Mouse (Mus musculus) midbrain, embryonic 15.5 days (tissue): ENCODE data around the gene Serinc5. TPM values are rescaled to one million over a fixed set of nuclear protein-coding genes. Genes with fewer than 3 reads are reported as not detected.
A peak's percentile ranks its signal among the peaks of the same experiment; 100 is the strongest.
"Not testable (repeated sequence)": the region's sequence is repeated elsewhere in the genome, so short reads cannot be mapped to it uniquely, and the experiment has no call there.

ENCODE experiments used
- ATAC-seq: fragments of 200-750 bp; cut with Nextera tagmentation; replicated peaks from 2 replicates; pipeline ENCODE4 v1.8.0; 2017; ENCODE audit warnings: moderate TSS enrichment
- H3K27ac ChIP-seq: fragments of 300-500 bp; sonication (generic); 2 replicates; pipeline ENCODE4 v1.5.1; 2015; ENCODE audit warnings: mild to moderate bottlenecking, inconsistent platforms
- H3K27me3 ChIP-seq: fragments of 300-500 bp; sonication (generic); replicated peaks from 2 replicates; pipeline ENCODE4 v1.6.1; 2015; ENCODE audit warnings: inconsistent platforms
- H3K36me3 ChIP-seq: fragments of 300-500 bp; sonication (generic); replicated peaks from 2 replicates; pipeline ENCODE4 v1.6.1; 2015; ENCODE audit warnings: inconsistent platforms
- H3K4me1 ChIP-seq: fragments of 300-500 bp; sonication (generic); 2 replicates; pipeline ENCODE4 v1.6.1; 2015; ENCODE audit warnings: inconsistent platforms
- H3K4me2 ChIP-seq: fragments of 300-500 bp; sonication (generic); 2 replicates; pipeline ENCODE4 v1.6.1; 2015; ENCODE audit warnings: inconsistent platforms, mild to moderate bottlenecking, moderate library complexity
- H3K4me3 ChIP-seq: fragments of 300-500 bp; sonication (generic); 2 replicates; pipeline ENCODE4 v1.5.1; 2015; ENCODE audit warnings: mild to moderate bottlenecking, inconsistent platforms
- H3K9ac ChIP-seq: fragments of 300-500 bp; sonication (generic); 2 replicates; pipeline ENCODE4 v1.6.1; 2015; ENCODE audit warnings: mild to moderate bottlenecking, inconsistent platforms
- H3K9me3 ChIP-seq: fragments of 300-500 bp; sonication (generic); 2 replicates; pipeline ENCODE4 v1.6.1; 2016; ENCODE audit warnings: inconsistent platforms
- WGBS: fragments of 180-500 bp; shearing (Covaris S2); methylation state at CpG from one replicate; pipeline ENCODE4 v1.1.7; 2015; ENCODE audit warnings: mixed read lengths; 5-methylcytosine and 5-hydroxymethylcytosine counted together
- polyA plus RNA-seq: library from polyadenylated mRNA; unstranded; fragments of >200 nt; fragmentation: Nextera tagmentation; extraction: Ambion mirVana; gene quantifications from 2 replicates; pipeline ENCODE4 v1.2.1, GENCODE M21; 2015

Gene Serinc5
- polyA plus RNA-seq, 1 experiment from 2014 or later, result 18.6 TPM

GRCm38 (mm10) chr13:92675897-92676584, 65.2 kb downstream of the Serinc5 start:
- Histone ChIP-seq H3K4me3 (no peak overlapping the region), H3K9ac (no peak overlapping the region), H3K4me2 (no peak overlapping the region), H3K27ac (no peak overlapping the region), H3K36me3 (no peaks in the 10 kb centered on the region), H3K27me3 (no peaks in the 10 kb centered on the region), H3K9me3 (no peaks in the 10 kb centered on the region), H3K4me1 (no peaks in the 10 kb centered on the region)
- no peak; the same call in 1 of the 2 replicates for ATAC-seq
- 75% methylated on average over 11 of the region's 11 CpGs for WGBS

GRCm38 (mm10) chr13:92677656-92678055, 66.8 kb downstream of the Serinc5 start:
- H3K27ac ChIP-seq, result no peak overlapping the region

GRCm38 (mm10) chr13:92679661-92680060, 68.8 kb downstream of the Serinc5 start:
- WGBS, result 77% methylated on average over 7 of the region's 7 CpGs
- Histone ChIP-seq H3K9me3 (no peaks in the 10 kb centered on the region), H3K27ac (no peak overlapping the region), H3K4me2 (no peak overlapping the region), H3K4me1 (no peaks in the 10 kb centered on the region), H3K9ac (no peak overlapping the region), H3K27me3 (no peaks in the 10 kb centered on the region), H3K36me3 (no peaks in the 10 kb centered on the region), H3K4me3 (no peak overlapping the region)
- ATAC-seq, result no peak

More at GRCm38 (mm10) chr13:92677656-92678055, 66.8 kb downstream of the Serinc5 start:
- Histone ChIP-seq H3K4me3 (no peak overlapping the region), H3K4me1 (no peaks in the 10 kb centered on the region), H3K27me3 (no peaks in the 10 kb centered on the region), H3K4me2 (no peak overlapping the region), H3K9me3 (no peaks in the 10 kb centered on the region), H3K9ac (no peak overlapping the region), H3K36me3 (no peaks in the 10 kb centered on the region)
- ATAC-seq, result no peak
- WGBS, result 70% methylated on average over 4 of the region's 4 CpGs

- Histone ChIP-seq H3K36me3 (no peaks in the 10 kb centered on the region), H3K9me3 (no peaks in the 10 kb centered on the region), H3K9ac (no peak overlapping the region), H3K27me3 (no peaks in the 10 kb centered on the region), H3K4me3 (no peak overlapping the region), H3K4me2 (no peak overlapping the region), H3K27ac (no peak overlapping the region), H3K4me1 (no peaks in the 10 kb centered on the region)
- no peak for ATAC-seq
- 88% methylated on average over 2 of the region's 2 CpGs for WGBS
Observed at GRCm38 (mm10) chr13:92681541-92681940, 70.7 kb downstream of the Serinc5 start.

GRCm38 (mm10) chr13:92682833-92683232, 71.9 kb downstream of the Serinc5 start:
- WGBS, result 59% methylated on average over 6 of the region's 6 CpGs

GRCm38 (mm10) chr13:92683464-92683863, 72.6 kb downstream of the Serinc5 start:
- WGBS, result 72% methylated on average over 4 of the region's 4 CpGs

More at GRCm38 (mm10) chr13:92682833-92683232, 71.9 kb downstream of the Serinc5 start:
- Histone ChIP-seq H3K36me3 (no peaks in the 10 kb centered on the region), H3K4me3 (no peak overlapping the region), H3K9ac (no peak overlapping the region), H3K9me3 (no peaks in the 10 kb centered on the region), H3K27me3 (no peaks in the 10 kb centered on the region), H3K4me1 (no peaks in the 10 kb centered on the region), H3K27ac (no peak overlapping the region), H3K4me2 (no peak overlapping the region)
- ATAC-seq, result no peak

GRCm38 (mm10) chr13:92684310-92684709, 73.4 kb downstream of the Serinc5 start:
- WGBS, result 74% methylated on average over 4 of the region's 4 CpGs
- Histone ChIP-seq H3K9ac (no peak overlapping the region), H3K36me3 (no peaks in the 10 kb centered on the region), H3K4me1 (no peaks in the 10 kb centered on the region), H3K27ac (no peak overlapping the region), H3K4me3 (no peak overlapping the region), H3K4me2 (no peak overlapping the region), H3K9me3 (no peaks in the 10 kb centered on the region), H3K27me3 (no peaks in the 10 kb centered on the region)
- no peak for ATAC-seq

More at GRCm38 (mm10) chr13:92683464-92683863, 72.6 kb downstream of the Serinc5 start:
- H3K36me3 ChIP-seq, result no peaks in the 10 kb centered on the region
- H3K4me2 ChIP-seq, result no peak overlapping the region
- H3K4me3 ChIP-seq, result no peak overlapping the region
- no peaks in the 10 kb centered on the region for H3K27me3 ChIP-seq
- ATAC-seq, result no peak
- no peaks in the 10 kb centered on the region for H3K4me1 ChIP-seq
- no peak overlapping the region for H3K27ac ChIP-seq
- no peak overlapping the region for H3K9ac ChIP-seq
- H3K9me3 ChIP-seq, result no peaks in the 10 kb centered on the region

GRCm38 (mm10) chr13:92685273-92685672, 74.4 kb downstream of the Serinc5 start:
- Histone ChIP-seq H3K27me3 (no peaks in the 10 kb centered on the region), H3K4me3 (no peak overlapping the region), H3K36me3 (no peaks in the 10 kb centered on the region), H3K9me3 (no peaks in the 10 kb centered on the region), H3K9ac (no peak overlapping the region), H3K4me2 (no peak overlapping the region), H3K27ac (no peak overlapping the region), H3K4me1 (no peaks in the 10 kb centered on the region)
- WGBS, result 87% methylated on average over 4 of the region's 4 CpGs
- no peak for ATAC-seq

- H3K4me2 ChIP-seq, H3K27me3 ChIP-seq, H3K27ac ChIP-seq, H3K36me3 ChIP-seq, H3K4me3 ChIP-seq, H3K9ac ChIP-seq, ATAC-seq, H3K9me3 ChIP-seq, H3K4me1 ChIP-seq: not testable (repeated sequence)
- WGBS, result 71% methylated on average over 1 of the region's 1 CpGs
Observed at GRCm38 (mm10) chr13:92687151-92687550, 76.3 kb downstream of the Serinc5 start.

- Histone ChIP-seq H3K36me3 (no peaks in the 10 kb centered on the region), H3K4me2 (no peak overlapping the region), H3K27ac (no peak overlapping the region), H3K27me3 (no peaks in the 10 kb centered on the region), H3K4me3 (no peak overlapping the region), H3K9me3 (no peaks in the 10 kb centered on the region), H3K9ac (no peak overlapping the region), H3K4me1 (no peaks in the 10 kb centered on the region)
- WGBS, result 90% methylated on average over 2 of the region's 2 CpGs
- no peak for ATAC-seq
Observed at GRCm38 (mm10) chr13:92689061-92689460, 78.2 kb downstream of the Serinc5 start.

- Histone ChIP-seq H3K4me2 (no peak overlapping the region), H3K27ac (no peak overlapping the region), H3K4me1 (peaks cover 4% of the 10 kb centered on the region; the same call in 1 of the 2 replicates), H3K27me3 (no peaks in the 10 kb centered on the region), H3K9ac (no peak overlapping the region), H3K9me3 (no peaks in the 10 kb centered on the region), H3K4me3 (no peak overlapping the region), H3K36me3 (no peaks in the 10 kb centered on the region)
- WGBS, result 86% methylated on average over 10 of the region's 10 CpGs
- no peak for ATAC-seq
Observed at GRCm38 (mm10) chr13:92693866-92694550, 83.1 kb downstream of the Serinc5 start.

GRCm38 (mm10) chr13:92696491-92696939, 85.6 kb downstream of the Serinc5 start:
- no peaks in the 10 kb centered on the region for H3K27me3 ChIP-seq
- peak; percentile 88 for ATAC-seq
- no peak overlapping the region for H3K4me3 ChIP-seq
- H3K9ac ChIP-seq, result no peak overlapping the region
- no peaks in the 10 kb centered on the region for H3K36me3 ChIP-seq
- H3K27ac ChIP-seq, result peak overlapping the region; percentile 53; the same call in 1 of the 2 replicates
- peaks cover 4% of the 10 kb centered on the region; the same call in 1 of the 2 replicates for H3K4me1 ChIP-seq
- H3K9me3 ChIP-seq, result no peaks in the 10 kb centered on the region
- H3K4me2 ChIP-seq, result no peak overlapping the region
- WGBS, result 29% methylated on average over 5 of the region's 5 CpGs
